Mouse (Mus musculus): ENCODE results near the gene Grb14. TPM values are rescaled to one million over a fixed set of nuclear protein-coding genes. Genes with fewer than 3 reads are reported as not detected.

Grb14 gene
- polyA plus RNA-seq, 1 experiment from 2014 or later = 8.8 TPM

Other genes starting within 250 kb of the Grb14 start
- 1.6 and 2.4 TPM in 2 replicates for gene Cobll1, start 214.4 kb upstream of the Grb14 start, polyA plus RNA-seq (2014; fragmentation: Nextera tagmentation; extraction: Ambion mirVana)